Mouse (Mus musculus) spleen, adult 2 months (tissue): ENCODE data around the gene Rd3.

Experiments used
- CTCF ChIP-seq: fragments of 200-500 bp; IDR thresholded peaks from 2 replicates; pipeline ENCODE4 v1.5.1; 2011; ENCODE audit warnings: mild to moderate bottlenecking, inconsistent platforms; ENCODE audit not compliant: insufficient read depth, insufficient read length, insufficient replicate concordance; ENCODE audit errors: extremely low read depth
- POLR2A ChIP-seq: fragments of 200-500 bp; IDR thresholded peaks from 2 replicates; pipeline ENCODE4 v1.6.1; 2011; ENCODE audit warnings: low read depth, low read length, inconsistent platforms

- TF ChIP-seq CTCF (no peak), POLR2A (no peak)
These were observed 22.1 kb upstream of the Rd3 start for GRCm38 (mm10) chr1:191955101-191955500.
